Mouse (Mus musculus) cortical plate, adult 2 months (tissue): ENCODE data around the gene Lamc1. TPM values are rescaled to one million over a fixed set of nuclear protein-coding genes. Genes with fewer than 3 reads are reported as not detected.
"Not testable (repeated sequence)": the region's sequence is repeated elsewhere in the genome, so short reads cannot be mapped to it uniquely, and the experiment has no call there.

Experiments
- H3K27ac ChIP-seq: fragments of 200-500 bp; 2 replicates; pipeline ENCODE4 v1.5.1; 2012; ENCODE audit warnings: low read length, control low read depth, inconsistent platforms; ENCODE audit not compliant: insufficient read depth
- H3K4me1 ChIP-seq: fragments of 200-500 bp; 2 replicates; pipeline ENCODE4 v1.6.1; 2011; ENCODE audit warnings: low read length; ENCODE audit not compliant: control insufficient read depth, insufficient read depth
- H3K4me3 ChIP-seq: fragments of 200-500 bp; 2 replicates; pipeline ENCODE4 v1.5.1; 2011; ENCODE audit warnings: mild to moderate bottlenecking, low read length, control low read depth; ENCODE audit not compliant: insufficient read depth
- CTCF ChIP-seq: fragments of 200-500 bp; IDR thresholded peaks from 2 replicates; pipeline ENCODE4 v1.5.1; 2011; ENCODE audit warnings: mild to moderate bottlenecking, control low read depth, low read length; ENCODE audit not compliant: insufficient read depth; ENCODE audit errors: extremely low read depth
- POLR2A ChIP-seq: fragments of 200-500 bp; IDR thresholded peaks from 2 replicates; pipeline ENCODE4 v1.6.1; 2011; ENCODE audit warnings: mild to moderate bottlenecking, low read length, control low read depth; ENCODE audit not compliant: insufficient read depth; ENCODE audit errors: extremely low read depth
- polyA plus RNA-seq: library from polyadenylated mRNA; depleted of rRNA; stranded (reverse); fragments of >200 nt; gene quantifications from 2 replicates; pipeline ENCODE4 v1.2.3, GENCODE M21; 2012

The Lamc1 gene
- polyA plus RNA-seq, 1 experiment: 23.2 TPM

DNA sequence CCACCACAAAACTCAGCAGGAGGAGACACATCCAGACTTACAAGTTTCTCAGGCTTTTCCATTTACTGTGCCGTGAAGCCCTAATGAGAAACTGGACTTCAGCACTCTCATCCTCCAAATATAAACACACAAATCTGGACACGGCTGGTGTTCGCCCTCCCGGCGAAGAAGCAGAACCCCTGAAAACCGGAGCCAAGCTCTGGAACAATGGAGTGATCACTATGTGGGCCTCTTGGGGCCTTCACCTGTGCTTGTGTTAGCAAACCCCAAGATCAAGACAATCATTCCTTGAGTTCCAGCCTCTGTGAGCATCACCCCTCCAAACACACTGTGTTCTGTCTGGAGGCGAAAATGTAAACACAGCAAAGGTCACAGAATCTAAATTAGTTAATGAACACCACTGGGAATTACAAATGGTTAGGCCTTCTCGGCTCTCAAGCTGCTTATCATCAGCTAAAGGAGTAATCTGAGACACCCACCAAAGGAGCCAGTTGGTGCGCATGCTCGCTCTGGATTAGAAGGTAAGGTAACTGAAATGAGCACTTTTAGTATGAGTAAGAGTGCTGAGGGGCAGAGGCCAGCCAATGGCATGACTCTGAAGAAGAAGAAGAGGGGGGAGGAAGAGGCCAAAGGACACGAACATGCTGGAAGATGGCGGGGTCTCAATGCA lies 24.9 kb downstream of the Lamc1 start:
- TF ChIP-seq POLR2A (no peak), CTCF (no peak)
- H3K27ac ChIP-seq: no peak overlapping the region

DNA sequence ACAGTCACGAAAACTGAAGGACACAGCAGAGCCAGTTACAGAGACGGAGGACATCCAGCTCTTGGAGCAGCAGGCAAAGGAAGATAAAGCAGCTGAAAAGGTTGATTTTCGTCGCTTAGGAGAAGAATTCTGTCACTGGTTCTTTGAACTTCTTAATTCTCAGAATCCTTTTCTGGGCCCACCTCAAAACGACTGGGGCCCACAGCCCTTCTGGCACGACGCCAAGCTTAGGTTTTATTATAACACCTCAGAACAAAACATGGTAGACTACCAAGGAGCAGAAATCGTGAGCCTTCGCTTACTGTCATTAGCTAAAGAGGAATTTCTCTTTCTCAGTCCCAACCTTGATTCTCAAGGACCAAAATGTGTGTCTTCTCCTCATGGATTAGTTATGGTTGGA lies 26.9 kb downstream of the Lamc1 start:
- H3K27ac ChIP-seq, H3K4me3 ChIP-seq: not testable (repeated sequence)
- H3K4me1 ChIP-seq: peaks cover 10% of the 10 kb centered on the region

More for the DNA sequence above, 24.9 kb downstream of the Lamc1 start:
- Histone ChIP-seq H3K4me1 (peaks cover 10% of the 10 kb centered on the region), H3K4me3 (no peak overlapping the region)

GRCm38 (mm10) chr1:153305249-153305648 lies 27.3 kb downstream of the Lamc1 start:
- not testable (repeated sequence) for H3K4me1 ChIP-seq, H3K27ac ChIP-seq, H3K4me3 ChIP-seq

DNA sequence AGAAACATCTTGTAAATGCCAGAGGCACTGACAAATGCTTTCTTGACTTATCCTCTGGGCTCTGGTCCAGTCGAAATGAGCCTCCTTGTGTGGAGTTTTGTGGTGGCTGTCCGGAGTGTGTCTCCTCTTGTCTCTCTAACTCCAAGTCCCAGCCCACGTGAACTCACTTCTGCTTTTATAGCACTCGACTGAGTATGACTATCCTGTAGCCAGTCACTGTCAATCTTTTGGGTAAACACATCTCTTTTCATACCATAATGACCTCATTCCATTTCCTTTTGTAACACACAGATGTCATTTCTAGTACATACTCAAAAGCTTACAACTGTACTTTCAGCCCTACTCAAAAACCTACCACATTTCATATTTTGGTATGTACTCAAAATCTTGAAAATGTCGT lies 33.1 kb downstream of the Lamc1 start:
- H3K27ac ChIP-seq, H3K4me1 ChIP-seq, H3K4me3 ChIP-seq: not testable (repeated sequence)

GRCm38 (mm10) chr1:153297774-153298363 lies 34.7 kb downstream of the Lamc1 start:
- not testable (repeated sequence) for H3K4me1 ChIP-seq, H3K27ac ChIP-seq, H3K4me3 ChIP-seq

DNA sequence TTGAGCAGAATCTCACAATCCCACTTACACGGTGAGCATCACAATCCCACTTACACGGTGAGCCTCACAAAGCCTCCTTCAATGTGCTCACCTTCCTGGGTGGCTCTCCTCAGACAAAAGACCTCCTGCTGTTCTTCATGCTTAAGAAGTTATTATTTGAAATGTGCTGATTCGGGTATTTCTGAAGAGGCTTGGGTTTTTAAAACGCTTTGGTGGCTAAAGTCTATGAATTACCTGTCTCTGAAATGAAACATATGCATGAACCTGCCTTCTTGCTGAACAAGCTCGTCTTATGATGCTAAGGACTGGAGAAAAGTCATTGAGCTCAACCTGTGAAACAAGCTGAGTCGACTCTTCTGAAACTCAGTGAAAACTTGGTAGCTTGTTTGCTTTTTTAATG lies 36.6 kb downstream of the Lamc1 start:
- no peak for TF ChIP-seq CTCF
- no peak for TF ChIP-seq POLR2A
- H3K4me3 ChIP-seq: no peak overlapping the region
- peaks cover 8% of the 10 kb centered on the region for H3K4me1 ChIP-seq
- H3K27ac ChIP-seq: no peak overlapping the region

DNA sequence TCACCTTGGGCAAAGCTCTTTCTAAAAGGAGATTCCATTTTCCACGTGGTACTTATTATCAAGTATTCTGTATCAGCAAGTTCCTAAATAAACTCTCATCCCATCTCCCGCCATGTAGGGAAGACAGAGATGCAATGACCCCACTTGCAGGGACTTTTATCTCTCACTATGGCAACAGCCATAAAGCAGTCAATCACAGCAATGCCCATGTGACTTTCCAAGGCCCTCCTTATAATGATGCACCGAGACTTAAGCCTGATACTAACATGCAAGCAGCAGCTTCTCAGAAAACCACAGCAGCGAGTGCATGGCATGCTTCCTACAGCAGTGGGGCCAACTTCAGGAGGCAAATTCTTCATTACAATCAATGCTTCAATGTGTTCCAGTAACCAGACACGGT lies 39.7 kb downstream of the Lamc1 start:
- Histone ChIP-seq H3K27ac (no peak overlapping the region), H3K4me3 (no peak overlapping the region), H3K4me1 (peaks cover 11% of the 10 kb centered on the region)
- TF ChIP-seq CTCF (no peak), POLR2A (no peak)

- peaks cover 16% of the 10 kb centered on the region for H3K4me1 ChIP-seq
- H3K4me3 ChIP-seq: no peak overlapping the region
- no peak overlapping the region for H3K27ac ChIP-seq
- TF ChIP-seq POLR2A (no peak), CTCF (no peak)
These were observed 40.4 kb downstream of the Lamc1 start for GRCm38 (mm10) chr1:153292202-153292601.

DNA sequence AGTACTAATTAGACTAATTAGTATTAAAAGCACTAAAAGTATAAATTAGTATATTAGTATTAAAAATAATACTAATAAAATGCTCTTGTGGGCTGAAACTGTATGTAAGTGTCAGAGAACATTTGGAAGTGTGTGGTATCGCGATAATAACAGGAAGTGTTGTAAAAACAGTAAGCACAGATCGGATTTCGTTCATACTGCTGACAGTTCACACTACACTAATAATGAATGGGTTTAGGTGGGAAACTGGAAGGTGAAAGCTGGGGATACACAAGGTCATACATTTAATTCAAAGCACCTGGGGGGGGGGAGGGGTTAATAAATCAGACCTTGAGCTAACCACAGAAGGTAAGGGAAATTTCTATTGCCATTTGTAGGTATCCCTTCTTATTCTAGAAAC lies 41.2 kb downstream of the Lamc1 start:
- peaks cover 16% of the 10 kb centered on the region for H3K4me1 ChIP-seq
- TF ChIP-seq POLR2A: no peak
- no peak for TF ChIP-seq CTCF
- H3K27ac ChIP-seq: no peak overlapping the region
- H3K4me3 ChIP-seq: no peak overlapping the region

DNA sequence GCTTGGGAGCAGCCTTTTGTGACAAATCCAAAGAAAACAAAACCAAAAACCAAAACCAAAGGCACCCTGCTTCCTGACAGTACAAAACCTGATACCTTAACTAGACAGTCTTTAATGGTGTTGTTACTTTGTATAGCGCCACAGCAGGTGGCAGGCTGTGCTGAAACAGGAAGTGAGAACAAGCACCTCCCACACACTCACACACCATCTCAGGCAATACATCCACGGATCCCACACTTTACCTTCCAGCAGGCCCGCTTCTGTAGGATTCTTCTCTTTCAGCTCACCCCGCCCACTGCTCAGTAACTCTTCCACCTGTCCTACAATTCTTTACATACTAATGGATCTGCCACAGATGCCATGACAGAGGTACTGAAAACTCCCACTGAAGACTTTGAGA lies 44.6 kb downstream of the Lamc1 start:
- no peak overlapping the region for H3K4me3 ChIP-seq
- H3K4me1 ChIP-seq: peaks cover 14% of the 10 kb centered on the region
- no peak overlapping the region for H3K27ac ChIP-seq
- TF ChIP-seq CTCF (no peak), POLR2A (no peak)

- H3K4me1 ChIP-seq: peaks cover 15% of the 10 kb centered on the region
- TF ChIP-seq POLR2A (no peak), CTCF (no peak)
- no peak overlapping the region for H3K27ac ChIP-seq
- no peak overlapping the region for H3K4me3 ChIP-seq
These were observed 45.1 kb downstream of the Lamc1 start for GRCm38 (mm10) chr1:153287443-153287842.

- no peak overlapping the region for H3K27ac ChIP-seq
- H3K4me1 ChIP-seq: peaks cover 11% of the 10 kb centered on the region
- no peak overlapping the region for H3K4me3 ChIP-seq
- no peak for TF ChIP-seq POLR2A
- no peak for TF ChIP-seq CTCF
These were observed 46.4 kb downstream of the Lamc1 start for GRCm38 (mm10) chr1:153286216-153286615.
